Mouse (Mus musculus): ENCODE measurements around the gene Tada2a. TPM values are rescaled to one million over a fixed set of nuclear protein-coding genes. Genes with fewer than 3 reads are reported as not detected.

Tada2a gene
- polyA plus RNA-seq, 1 experiment from 2014 or later, result 6.9 TPM

- H3K4me3 ChIP-seq (replicated peaks), result no peak overlapping the region
- H3K27me3 ChIP-seq, result no peaks in the 10 kb centered on the region
- H3K9ac ChIP-seq, result no peak overlapping the region
- WGBS (ENCODE audit: insufficient replicate concordance), result 57% methylated on average over 10 of the region's 10 CpGs
- no peaks in the 10 kb centered on the region for H3K9me3 ChIP-seq (replicated peaks)
- H3K4me2 ChIP-seq, result no peak overlapping the region
- H3K27ac ChIP-seq (replicated peaks), result no peak overlapping the region
- 0 out of 2 replicates have a peak, but pooled peaks cover 3% of the 10 kb centered on the region for H3K4me1 ChIP-seq (replicated peaks)
- no peak for ATAC-seq (ENCODE audit: insufficient read depth)
- no peaks in the 10 kb centered on the region for H3K36me3 ChIP-seq (replicated peaks)
These were observed 15.9 kb upstream of the Tada2a start for GRCm38 (mm10) chr11:84145201-84145798.

GRCm38 (mm10) chr11:84141752-84142151, 12.4 kb upstream of the Tada2a start:
- no peaks in the 10 kb centered on the region for H3K4me1 ChIP-seq (replicated peaks)
- no peak overlapping the region for H3K27ac ChIP-seq (replicated peaks)
- no peak for ATAC-seq (ENCODE audit: insufficient read depth)
- H3K9ac ChIP-seq, result no peak overlapping the region
- no peaks in the 10 kb centered on the region for H3K36me3 ChIP-seq (replicated peaks)
- H3K4me3 ChIP-seq (replicated peaks), result no peak overlapping the region
- WGBS (ENCODE audit: insufficient replicate concordance), result 23% methylated on average over 2 of the region's 2 CpGs
- no peaks in the 10 kb centered on the region for H3K9me3 ChIP-seq (replicated peaks)
- no peak overlapping the region for H3K4me2 ChIP-seq
- peaks cover 4% of the 10 kb centered on the region for H3K27me3 ChIP-seq

- no peaks in the 10 kb centered on the region for H3K4me1 ChIP-seq (replicated peaks)
- no peak for ATAC-seq (ENCODE audit: insufficient read depth)
- no peak overlapping the region for H3K4me2 ChIP-seq
- peaks cover 9% of the 10 kb centered on the region for H3K27me3 ChIP-seq
- no peaks in the 10 kb centered on the region for H3K36me3 ChIP-seq (replicated peaks)
- no peak overlapping the region for H3K27ac ChIP-seq (replicated peaks)
- WGBS (ENCODE audit: insufficient replicate concordance), result 65% methylated on average over 3 of the region's 3 CpGs
- H3K9me3 ChIP-seq (replicated peaks), result no peaks in the 10 kb centered on the region
- no peak overlapping the region for H3K9ac ChIP-seq
- H3K4me3 ChIP-seq (replicated peaks), result no peak overlapping the region
These were observed 7.1 kb upstream of the Tada2a start for GRCm38 (mm10) chr11:84136453-84136852.

- Histone ChIP-seq H3K27me3 (peaks cover 23% of the 10 kb centered on the region), H3K9me3 (replicated peaks) (no peaks in the 10 kb centered on the region), H3K4me3 (replicated peaks) (no peak overlapping the region), H3K4me1 (replicated peaks) (peaks cover 5% of the 10 kb centered on the region), H3K4me2 (no peak overlapping the region), H3K36me3 (replicated peaks) (no peaks in the 10 kb centered on the region), H3K27ac (replicated peaks) (no peak overlapping the region), H3K9ac (no peak overlapping the region)
- WGBS (ENCODE audit: insufficient replicate concordance), result 69% methylated on average over 2 of the region's 2 CpGs
- no peak for ATAC-seq (ENCODE audit: insufficient read depth)
These were observed 5.0 kb upstream of the Tada2a start for GRCm38 (mm10) chr11:84134331-84134860.

- WGBS (ENCODE audit: insufficient replicate concordance), result 7% methylated on average over 11 of the region's 11 CpGs
- Histone ChIP-seq H3K9ac (peak overlapping the region; percentile 76; the same call in 1 of the 2 replicates), H3K27ac (replicated peaks) (no peak overlapping the region), H3K36me3 (replicated peaks) (peaks cover 25% of the 10 kb centered on the region), H3K4me3 (replicated peaks) (peak overlapping the region; percentile 79), H3K27me3 (peaks cover 20% of the 10 kb centered on the region), H3K9me3 (replicated peaks) (no peaks in the 10 kb centered on the region), H3K4me1 (replicated peaks) (peaks cover 17% of the 10 kb centered on the region), H3K4me2 (peak overlapping the region; percentile 90)
- 0 out of 2 replicates have a peak, but pooled peaks have one; percentile 2 for ATAC-seq (ENCODE audit: insufficient read depth)
These were observed 392 bp upstream of the Tada2a start for GRCm38 (mm10) chr11:84129799-84130185.

- 61% methylated on average over 4 of the region's 4 CpGs for WGBS (ENCODE audit: insufficient replicate concordance)
- H3K4me3 ChIP-seq (replicated peaks), result no peak overlapping the region
- ATAC-seq (ENCODE audit: insufficient read depth), result no peak
- peaks cover 30% of the 10 kb centered on the region for H3K36me3 ChIP-seq (replicated peaks)
- no peak overlapping the region for H3K27ac ChIP-seq (replicated peaks)
- 0 out of 2 replicates have a peak overlapping the region, but pooled peaks have one; percentile 90 for H3K4me2 ChIP-seq
- no peaks in the 10 kb centered on the region for H3K9me3 ChIP-seq (replicated peaks)
- H3K4me1 ChIP-seq (replicated peaks), result peaks cover 17% of the 10 kb centered on the region
- peaks cover 20% of the 10 kb centered on the region for H3K27me3 ChIP-seq
- no peak overlapping the region for H3K9ac ChIP-seq
These were observed 1.4 kb downstream of the Tada2a start for GRCm38 (mm10) chr11:84127977-84128376.

GRCm38 (mm10) chr11:84121051-84121956, 8.1 kb downstream of the Tada2a start:
- H3K4me1 ChIP-seq (replicated peaks), result peaks cover 14% of the 10 kb centered on the region
- H3K27ac ChIP-seq (replicated peaks), result no peak overlapping the region
- H3K27me3 ChIP-seq, result no peaks in the 10 kb centered on the region
- WGBS (ENCODE audit: insufficient replicate concordance), result 73% methylated on average over 12 of the region's 12 CpGs
- H3K36me3 ChIP-seq (replicated peaks), result peaks cover 62% of the 10 kb centered on the region
- peak; percentile 37; the same call in 1 of the 2 replicates for ATAC-seq (ENCODE audit: insufficient read depth)
- no peak overlapping the region for H3K9ac ChIP-seq
- H3K4me3 ChIP-seq (replicated peaks), result no peak overlapping the region
- H3K4me2 ChIP-seq, result no peak overlapping the region
- H3K9me3 ChIP-seq (replicated peaks), result no peaks in the 10 kb centered on the region

GRCm38 (mm10) chr11:84117431-84117830, 12.0 kb downstream of the Tada2a start:
- 72% methylated on average over 4 of the region's 4 CpGs for WGBS (ENCODE audit: insufficient replicate concordance)
- peaks cover 14% of the 10 kb centered on the region for H3K4me1 ChIP-seq (replicated peaks)

GRCm38 (mm10) chr11:84116221-84116620, 13.2 kb downstream of the Tada2a start:
- Histone ChIP-seq H3K4me3 (replicated peaks) (no peak overlapping the region), H3K9me3 (replicated peaks) (no peaks in the 10 kb centered on the region), H3K27me3 (no peaks in the 10 kb centered on the region), H3K4me1 (replicated peaks) (peaks cover 6% of the 10 kb centered on the region; the same call in 1 of the 2 replicates), H3K36me3 (replicated peaks) (peaks cover 56% of the 10 kb centered on the region), H3K9ac (no peak overlapping the region), H3K27ac (replicated peaks) (no peak overlapping the region), H3K4me2 (no peak overlapping the region)
- ATAC-seq (ENCODE audit: insufficient read depth), result no peak
- WGBS (ENCODE audit: insufficient replicate concordance), result 52% methylated on average over 2 of the region's 2 CpGs

More at GRCm38 (mm10) chr11:84117431-84117830, 12.0 kb downstream of the Tada2a start:
- Histone ChIP-seq H3K9ac (no peak overlapping the region), H3K27ac (replicated peaks) (no peak overlapping the region), H3K27me3 (no peaks in the 10 kb centered on the region), H3K4me2 (no peak overlapping the region), H3K36me3 (replicated peaks) (peaks cover 57% of the 10 kb centered on the region), H3K4me3 (replicated peaks) (no peak overlapping the region), H3K9me3 (replicated peaks) (no peaks in the 10 kb centered on the region)
- no peak for ATAC-seq (ENCODE audit: insufficient read depth)

GRCm38 (mm10) chr11:84115646-84116045, 13.8 kb downstream of the Tada2a start:
- H3K9ac ChIP-seq, result no peak overlapping the region
- peaks cover 56% of the 10 kb centered on the region for H3K36me3 ChIP-seq (replicated peaks)
- no peak overlapping the region for H3K4me3 ChIP-seq (replicated peaks)
- H3K4me2 ChIP-seq, result no peak overlapping the region
- no peaks in the 10 kb centered on the region for H3K9me3 ChIP-seq (replicated peaks)
- H3K4me1 ChIP-seq (replicated peaks), result 0 out of 2 replicates have a peak, but pooled peaks cover under 1% of the 10 kb centered on the region
- WGBS (ENCODE audit: insufficient replicate concordance), result 76% methylated on average over 9 of the region's 9 CpGs
- ATAC-seq (ENCODE audit: insufficient read depth), result no peak
- no peaks in the 10 kb centered on the region for H3K27me3 ChIP-seq
- H3K27ac ChIP-seq (replicated peaks), result no peak overlapping the region

GRCm38 (mm10) chr11:84113623-84114022, 15.8 kb downstream of the Tada2a start:
- no peak overlapping the region for H3K27ac ChIP-seq (replicated peaks)
- no peaks in the 10 kb centered on the region for H3K4me1 ChIP-seq (replicated peaks)
- no peak overlapping the region for H3K4me2 ChIP-seq
- WGBS (ENCODE audit: insufficient replicate concordance), result 76% methylated on average over 5 of the region's 5 CpGs
- peaks cover 62% of the 10 kb centered on the region for H3K36me3 ChIP-seq (replicated peaks)
- H3K9me3 ChIP-seq (replicated peaks), result no peaks in the 10 kb centered on the region
- H3K27me3 ChIP-seq, result no peaks in the 10 kb centered on the region
- H3K4me3 ChIP-seq (replicated peaks), result no peak overlapping the region
- ATAC-seq (ENCODE audit: insufficient read depth), result no peak
- H3K9ac ChIP-seq, result no peak overlapping the region
